Mouse (Mus musculus): Measurements from ENCODE around the gene Actn2. TPM values are rescaled to one million over a fixed set of nuclear protein-coding genes. Genes with fewer than 3 reads are reported as not detected.

Actn2 gene
- polyA plus RNA-seq, 2 experiments = 132 to 219 TPM

GRCm38 (mm10) chr13:12334016-12334415, 6.5 kb downstream of the Actn2 start:
- 70% methylated on average over 12 of the region's 12 CpGs for WGBS
- Histone ChIP-seq H3K27ac (replicated peaks; ENCODE audit: low read depth, low read length) (no peak overlapping the region), H3K9me3 (ENCODE audit: control insufficient read depth, low read length) (no peaks in the 10 kb centered on the region), H3K4me3 (replicated peaks; ENCODE audit: low read length) (no peak overlapping the region), H3K9ac (ENCODE audit: low read depth, low read length, severe bottlenecking) (no peak overlapping the region), H3K4me1 (ENCODE audit: control insufficient read depth, insufficient read depth, low read length) (no peaks in the 10 kb centered on the region), H3K27me3 (ENCODE audit: control insufficient read depth, insufficient read depth, low read length) (no peaks in the 10 kb centered on the region), H3K36me3 (ENCODE audit: control insufficient read depth, insufficient read depth, low read length) (no peaks in the 10 kb centered on the region), H3K4me2 (replicated peaks; ENCODE audit: low read depth, low read length, severe bottlenecking) (no peak overlapping the region)
- no peak for TF ChIP-seq POLR2A (IDR thresholded peaks at IDR 0.05; ENCODE audit: borderline replicate concordance, extremely low read depth, insufficient read depth, insufficient read length)
- DNase-seq (ENCODE audit: low spot score) (no peak), ATAC-seq (ENCODE audit: low FRiP score, low read depth) (no peak)

GRCm38 (mm10) chr13:12331528-12331927, 9.0 kb downstream of the Actn2 start:
- no peaks in the 10 kb centered on the region for H3K9me3 ChIP-seq (ENCODE audit: control insufficient read depth, low read length)
- H3K27ac ChIP-seq (replicated peaks; ENCODE audit: low read depth, low read length) = no peak overlapping the region
- H3K4me1 ChIP-seq (ENCODE audit: control insufficient read depth, insufficient read depth, low read length) = no peaks in the 10 kb centered on the region
- ATAC-seq (ENCODE audit: low FRiP score, low read depth) = no peak
- no peak overlapping the region for H3K4me3 ChIP-seq (replicated peaks; ENCODE audit: low read length)
- H3K36me3 ChIP-seq (ENCODE audit: control insufficient read depth, insufficient read depth, low read length) = no peaks in the 10 kb centered on the region
- H3K9ac ChIP-seq (ENCODE audit: low read depth, low read length, severe bottlenecking) = no peak overlapping the region
- WGBS = 98% methylated on average over 5 of the region's 5 CpGs
- no peak overlapping the region for H3K4me2 ChIP-seq (replicated peaks; ENCODE audit: low read depth, low read length, severe bottlenecking)
- no peaks in the 10 kb centered on the region for H3K27me3 ChIP-seq (ENCODE audit: control insufficient read depth, insufficient read depth, low read length)
- DNase-seq (ENCODE audit: low spot score) = no peak
- no peak for TF ChIP-seq POLR2A (IDR thresholded peaks at IDR 0.05; ENCODE audit: borderline replicate concordance, extremely low read depth, insufficient read depth, insufficient read length)

DNA sequence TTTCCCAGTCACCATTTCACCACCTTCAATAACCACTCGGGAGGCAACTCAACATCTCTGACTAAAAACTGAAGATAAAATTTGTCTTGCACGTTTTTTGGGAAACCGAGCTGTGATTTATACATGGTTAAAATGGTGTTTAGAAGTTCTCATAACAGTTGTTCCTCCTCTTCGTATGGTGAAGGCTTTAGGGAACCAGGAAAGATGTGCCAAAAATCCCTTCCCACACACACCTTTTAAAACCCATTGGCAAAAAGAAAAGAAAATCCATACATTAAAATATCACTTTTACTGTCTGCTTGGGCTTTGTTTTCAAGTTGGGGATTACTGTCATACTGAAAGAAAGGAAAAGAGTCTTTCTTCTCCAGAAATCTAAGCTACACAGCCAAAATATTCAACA, 12.2 kb downstream of the Actn2 start:
- TF ChIP-seq POLR2A (IDR thresholded peaks at IDR 0.05; ENCODE audit: borderline replicate concordance, extremely low read depth, insufficient read depth, insufficient read length) = no peak
- WGBS = 85% methylated on average over 4 of the region's 4 CpGs
- Histone ChIP-seq H3K36me3 (ENCODE audit: control insufficient read depth, insufficient read depth, low read length) (no peaks in the 10 kb centered on the region), H3K9ac (ENCODE audit: low read depth, low read length, severe bottlenecking) (no peak overlapping the region), H3K4me2 (replicated peaks; ENCODE audit: low read depth, low read length, severe bottlenecking) (no peak overlapping the region), H3K9me3 (ENCODE audit: control insufficient read depth, low read length) (no peaks in the 10 kb centered on the region), H3K27ac (replicated peaks; ENCODE audit: low read depth, low read length) (no peak overlapping the region), H3K4me3 (replicated peaks; ENCODE audit: low read length) (no peak overlapping the region), H3K27me3 (ENCODE audit: control insufficient read depth, insufficient read depth, low read length) (no peaks in the 10 kb centered on the region), H3K4me1 (ENCODE audit: control insufficient read depth, insufficient read depth, low read length) (no peaks in the 10 kb centered on the region)
- DNase-seq (ENCODE audit: low spot score) (no peak), ATAC-seq (ENCODE audit: low FRiP score, low read depth) (no peak)

DNA sequence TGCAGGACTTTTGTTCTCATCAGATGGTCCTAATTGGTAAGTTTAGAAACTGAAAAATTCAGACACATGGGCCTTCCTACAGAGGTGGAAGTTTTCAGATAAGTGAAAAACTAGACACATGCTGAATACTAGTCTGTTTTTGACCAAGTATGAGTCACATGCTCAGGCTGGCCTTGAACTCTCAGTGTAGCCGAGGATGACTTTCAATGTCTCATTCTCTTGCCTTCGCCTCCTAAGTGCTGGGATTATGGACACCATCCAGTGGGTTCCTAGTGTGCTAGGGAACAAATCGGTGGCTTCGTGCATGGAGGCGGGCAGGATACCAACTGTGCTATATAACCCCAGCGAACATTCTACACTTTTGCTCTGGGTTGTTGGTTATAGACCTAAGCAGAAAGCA, 13.0 kb downstream of the Actn2 start:
- 92% methylated on average over 6 of the region's 6 CpGs for WGBS
- Histone ChIP-seq H3K4me3 (replicated peaks; ENCODE audit: low read length) (no peak overlapping the region), H3K27ac (replicated peaks; ENCODE audit: low read depth, low read length) (no peak overlapping the region), H3K4me2 (replicated peaks; ENCODE audit: low read depth, low read length, severe bottlenecking) (no peak overlapping the region), H3K4me1 (ENCODE audit: control insufficient read depth, insufficient read depth, low read length) (no peaks in the 10 kb centered on the region), H3K27me3 (ENCODE audit: control insufficient read depth, insufficient read depth, low read length) (no peaks in the 10 kb centered on the region), H3K36me3 (ENCODE audit: control insufficient read depth, insufficient read depth, low read length) (no peaks in the 10 kb centered on the region), H3K9ac (ENCODE audit: low read depth, low read length, severe bottlenecking) (no peak overlapping the region), H3K9me3 (ENCODE audit: control insufficient read depth, low read length) (no peaks in the 10 kb centered on the region)
- ATAC-seq (ENCODE audit: low FRiP score, low read depth) = no peak
- no peak for DNase-seq (ENCODE audit: low spot score)
- TF ChIP-seq POLR2A (IDR thresholded peaks at IDR 0.05; ENCODE audit: borderline replicate concordance, extremely low read depth, insufficient read depth, insufficient read length) = no peak

DNA sequence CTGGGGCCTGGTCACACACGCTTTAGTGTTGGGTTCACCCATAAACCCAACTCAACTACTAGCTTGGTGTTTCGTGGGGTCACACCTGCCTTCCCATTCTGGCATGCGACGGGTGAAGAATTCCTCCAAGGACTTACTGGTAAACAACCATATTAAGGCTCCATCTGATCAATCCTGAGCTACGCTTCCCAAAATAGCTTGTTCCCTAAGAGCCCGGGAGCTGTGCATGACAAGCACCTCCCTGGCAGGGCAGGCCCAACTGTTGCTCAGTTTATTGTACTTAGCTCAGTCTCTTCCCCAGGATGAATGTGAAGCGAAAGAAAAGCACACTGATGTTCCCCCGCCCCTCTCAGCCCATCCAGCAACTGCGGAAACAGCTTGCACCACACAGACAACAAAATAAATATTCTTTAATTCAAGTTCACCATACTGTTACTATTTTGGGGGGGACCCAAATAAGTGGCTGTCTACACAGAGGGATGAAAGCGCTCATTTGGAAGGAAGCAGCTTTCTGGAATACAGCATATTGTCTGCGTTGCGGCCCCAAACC, 17.4 kb downstream of the Actn2 start:
- Histone ChIP-seq H3K4me1 (ENCODE audit: control insufficient read depth, insufficient read depth, low read length) (no peaks in the 10 kb centered on the region), H3K27ac (replicated peaks; ENCODE audit: low read depth, low read length) (no peak overlapping the region), H3K4me2 (replicated peaks; ENCODE audit: low read depth, low read length, severe bottlenecking) (no peak overlapping the region), H3K36me3 (ENCODE audit: control insufficient read depth, insufficient read depth, low read length) (no peaks in the 10 kb centered on the region), H3K9me3 (ENCODE audit: control insufficient read depth, low read length) (no peaks in the 10 kb centered on the region), H3K27me3 (ENCODE audit: control insufficient read depth, insufficient read depth, low read length) (no peaks in the 10 kb centered on the region), H3K9ac (ENCODE audit: low read depth, low read length, severe bottlenecking) (no peak overlapping the region), H3K4me3 (replicated peaks; ENCODE audit: low read length) (no peak overlapping the region)
- no peak for TF ChIP-seq POLR2A (IDR thresholded peaks at IDR 0.05; ENCODE audit: borderline replicate concordance, extremely low read depth, insufficient read depth, insufficient read length)
- WGBS = 87% methylated on average over 12 of the region's 12 CpGs
- DNase-seq (ENCODE audit: low spot score) = no peak
- ATAC-seq (ENCODE audit: low FRiP score, low read depth) = no peak

GRCm38 (mm10) chr13:12320148-12320547, 20.4 kb downstream of the Actn2 start:
- H3K4me3 ChIP-seq (replicated peaks; ENCODE audit: low read length) = no peak overlapping the region
- no peak overlapping the region for H3K9ac ChIP-seq (ENCODE audit: low read depth, low read length, severe bottlenecking)
- no peaks in the 10 kb centered on the region for H3K27me3 ChIP-seq (ENCODE audit: control insufficient read depth, insufficient read depth, low read length)
- no peaks in the 10 kb centered on the region for H3K9me3 ChIP-seq (ENCODE audit: control insufficient read depth, low read length)
- DNase-seq (ENCODE audit: low spot score) (no peak), ATAC-seq (ENCODE audit: low FRiP score, low read depth) (no peak)
- H3K36me3 ChIP-seq (ENCODE audit: control insufficient read depth, insufficient read depth, low read length) = no peaks in the 10 kb centered on the region
- H3K27ac ChIP-seq (replicated peaks; ENCODE audit: low read depth, low read length) = no peak overlapping the region
- no peak for TF ChIP-seq POLR2A (IDR thresholded peaks at IDR 0.05; ENCODE audit: borderline replicate concordance, extremely low read depth, insufficient read depth, insufficient read length)
- WGBS = 74% methylated on average over 2 of the region's 2 CpGs
- no peaks in the 10 kb centered on the region for H3K4me1 ChIP-seq (ENCODE audit: control insufficient read depth, insufficient read depth, low read length)
- H3K4me2 ChIP-seq (replicated peaks; ENCODE audit: low read depth, low read length, severe bottlenecking) = no peak overlapping the region

All from limb, embryonic 14.5 days (tissue).